In genomic region chr9:64926201-64926991, GRCm38 (mm10) we compare ENCODE assay signal across 7 mouse cellular contexts. TPM values are rescaled to one million over a fixed set of nuclear protein-coding genes. Genes with fewer than 3 reads are reported as not detected.
DNase-seq lines count a peak whose midpoint lies in the region; ATAC-seq and TF ChIP-seq lines count a peak whose summit lies in the region.

No protein-coding gene starts in this region.

- H3K27ac ChIP-seq in neural tube, embryonic 15.5 days (replicated peaks), result 0 out of 2 replicates have a peak overlapping the region, but pooled peaks have one; percentile 6
- H3K27ac ChIP-seq in cerebellum, adult 2 months (ENCODE audit: insufficient read depth, low read length), result no peak overlapping the region

- ATAC-seq in neural tube, embryonic 15.5 days (ENCODE audit: low FRiP score), result no peak

- no peak for TF ChIP-seq POLR2A in cerebellum, adult 2 months (IDR thresholded peaks at IDR 0.05; ENCODE audit: borderline replicate concordance, insufficient read depth, low read length)

- DNase-seq in neural tube, embryonic 10.5 days (ENCODE audit: extremely low spot score, low spot score), result no peak
- DNase-seq in cerebellum, adult 2 months, result peak; percentile 67 to 82
- DNase-seq in heart, adult 8-10 months (ENCODE audit: low spot score), result peak; percentile 66
- peak; percentile 86 to 89 for DNase-seq in left cerebral cortex, adult 18-20 months (ENCODE audit: low spot score in 2 of 2)
- peak; percentile 87 to 90 for DNase-seq in right cerebral cortex, postnatal 10 days (ENCODE audit: low spot score in 2 of 2)
- no peak for DNase-seq in embryo, embryonic 10 days (ENCODE audit: low spot score)

- peaks cover 7% of the 10 kb centered on the region; the same call in 1 of the 2 replicates for H3K36me3 ChIP-seq in neural tube, embryonic 15.5 days

- H3K4me2 ChIP-seq in neural tube, embryonic 15.5 days, result no peak overlapping the region

- no peaks in the 10 kb centered on the region for H3K9me3 ChIP-seq in neural tube, embryonic 15.5 days (replicated peaks)

- 72% methylated on average over 8 of the region's 8 CpGs for WGBS in neural tube, embryonic 15.5 days
- WGBS in cerebellum, adult 2 months, result 22% methylated on average over 8 of the region's 8 CpGs

- peaks cover 9% of the 10 kb centered on the region; the same call in 1 of the 2 replicates for H3K4me1 ChIP-seq in neural tube, embryonic 15.5 days
- H3K4me1 ChIP-seq in cerebellum, adult 2 months (ENCODE audit: control insufficient read depth, insufficient read depth, low read length), result peaks cover 9% of the 10 kb centered on the region

- no peak for TF ChIP-seq CTCF in cerebellum, adult 2 months (IDR thresholded peaks at IDR 0.05; ENCODE audit: borderline replicate concordance, insufficient read depth, low read depth, low read length)

- no peak overlapping the region for H3K9ac ChIP-seq in neural tube, embryonic 15.5 days (replicated peaks)

- H3K4me3 ChIP-seq in neural tube, embryonic 15.5 days (replicated peaks), result no peak overlapping the region
- H3K4me3 ChIP-seq in cerebellum, adult 2 months (replicated peaks; ENCODE audit: insufficient read depth, low read depth, low read length), result no peak overlapping the region

- H3K27me3 ChIP-seq in neural tube, embryonic 15.5 days (replicated peaks), result no peaks in the 10 kb centered on the region
- H3K27me3 ChIP-seq in cerebellum, adult 2 months (ENCODE audit: control insufficient read depth, insufficient read depth, low read length), result no peaks in the 10 kb centered on the region

RNA-seq across cellular contexts. Expression of gene Slc24a1, which starts 25.0 kb away (rescaled TPM):
- polyA plus RNA-seq in neural tube, embryonic 15.5 days (2015; fragmentation: Nextera tagmentation; extraction: Ambion mirVana), result 0.05 and 0.06 TPM in 2 replicates
- polyA plus RNA-seq in cerebellum, adult 2 months (2012; rRNA removed), result 0.02 and 0.03 TPM in 2 replicates
- under 1 TPM; 0.09 to 0.20 (median 0.14) TPM for total RNA-seq in heart, adult 8-10 months (2022)
- under 1 TPM; 0.07 to 0.16 TPM for total RNA-seq in left cerebral cortex, adult 18-20 months (2021)

RNA-seq across cellular contexts. Expression of gene Ints14, which starts 34.3 kb away (rescaled TPM):
- polyA plus RNA-seq in neural tube, embryonic 15.5 days (2015; fragmentation: Nextera tagmentation; extraction: Ambion mirVana), result 32.2 and 38.6 TPM in 2 replicates
- 24.1 and 26.4 TPM in 2 replicates for polyA plus RNA-seq in cerebellum, adult 2 months (2012; rRNA removed)
- total RNA-seq in heart, adult 8-10 months (2022), result 10 to 100 TPM; 12.8 to 17.2 (median 14.2) TPM
- 10 to 100 TPM; 18.5 to 18.8 TPM for total RNA-seq in left cerebral cortex, adult 18-20 months (2021)

Comparison
In these comparisons a context has a peak if more than half of its experiments do, and no peak if none do; other contexts are left out.
1. DNase-seq: peak in cerebellum, adult 2 months (2 of 2), heart, adult 8-10 months (single experiment), left cerebral cortex, adult 18-20 months (2 of 2) and right cerebral cortex, postnatal 10 days (2 of 2); none in neural tube, embryonic 10.5 days (single experiment) and embryo, embryonic 10 days (single experiment).